In genomic region chr9:22389736-22390245, GRCm38 (mm10) we compare ENCODE assay signal across 8 mouse cellular contexts. TPM values are rescaled to one million over a fixed set of nuclear protein-coding genes. Genes with fewer than 3 reads are reported as not detected.
A peak's percentile ranks its signal among the peaks of the same experiment; 100 is the strongest.
DNase-seq lines count a peak whose midpoint lies in the region; ATAC-seq and TF ChIP-seq lines count a peak whose summit lies in the region.

No protein-coding gene starts in this region.

- TF ChIP-seq CTCF in kidney, postnatal 0 days (IDR thresholded peaks at IDR 0.05; ENCODE audit: low read depth): no peak

- peak overlapping the region; percentile 87 for H3K9ac ChIP-seq in kidney, postnatal 0 days (ENCODE audit: low read depth, low read length)
- H3K9ac ChIP-seq in embryonic facial prominence, embryonic 11.5 days (replicated peaks; ENCODE audit: low read length): peak overlapping the region; percentile 88; the same call in 1 of the 2 replicates
- H3K9ac ChIP-seq in intestine, embryonic 14.5 days (ENCODE audit: low read length): peak overlapping the region; percentile 75; the same call in 1 of the 2 replicates
- peak overlapping the region; percentile 77; the same call in 1 of the 2 replicates for H3K9ac ChIP-seq in neural tube, embryonic 12.5 days

- H3K9me3 ChIP-seq in kidney, postnatal 0 days (replicated peaks; ENCODE audit: low read length): no peaks in the 10 kb centered on the region
- no peaks in the 10 kb centered on the region for H3K9me3 ChIP-seq in embryonic facial prominence, embryonic 11.5 days (replicated peaks; ENCODE audit: control insufficient read depth, low read length)
- no peaks in the 10 kb centered on the region for H3K9me3 ChIP-seq in intestine, embryonic 14.5 days (ENCODE audit: control insufficient read depth, low read length)
- no peaks in the 10 kb centered on the region for H3K9me3 ChIP-seq in neural tube, embryonic 12.5 days

- H3K4me2 ChIP-seq in kidney, postnatal 0 days (ENCODE audit: low read length): peak overlapping the region; percentile 85
- H3K4me2 ChIP-seq in embryonic facial prominence, embryonic 11.5 days (ENCODE audit: low read depth, low read length): peak overlapping the region; percentile 78; the same call in 1 of the 2 replicates
- H3K4me2 ChIP-seq in intestine, embryonic 14.5 days (ENCODE audit: low read length): peak overlapping the region; percentile 72
- H3K4me2 ChIP-seq in neural tube, embryonic 12.5 days (replicated peaks): peak overlapping the region; percentile 81

- WGBS in kidney, postnatal 0 days: 66% methylated on average over 6 of the region's 6 CpGs
- 70% methylated on average over 6 of the region's 6 CpGs for WGBS in embryonic facial prominence, embryonic 11.5 days
- WGBS in intestine, embryonic 14.5 days: 62% methylated on average over 6 of the region's 6 CpGs
- WGBS in neural tube, embryonic 12.5 days: 72% methylated on average over 6 of the region's 6 CpGs

- peak overlapping the region; percentile 91 for H3K27ac ChIP-seq in kidney, postnatal 0 days
- H3K27ac ChIP-seq in embryonic facial prominence, embryonic 11.5 days (replicated peaks; ENCODE audit: low read depth, low read length): no peak overlapping the region
- peak overlapping the region; percentile 92 for H3K27ac ChIP-seq in intestine, embryonic 14.5 days (ENCODE audit: low read depth)
- no peak overlapping the region for H3K27ac ChIP-seq in neural tube, embryonic 12.5 days

- H3K36me3 ChIP-seq in kidney, postnatal 0 days (ENCODE audit: insufficient read depth, low read length): no peaks in the 10 kb centered on the region
- no peaks in the 10 kb centered on the region for H3K36me3 ChIP-seq in embryonic facial prominence, embryonic 11.5 days (replicated peaks; ENCODE audit: control insufficient read depth, insufficient read depth, low read depth, low read length)
- no peaks in the 10 kb centered on the region for H3K36me3 ChIP-seq in intestine, embryonic 14.5 days (ENCODE audit: control insufficient read depth, insufficient read depth, low read length)
- H3K36me3 ChIP-seq in neural tube, embryonic 12.5 days: no peaks in the 10 kb centered on the region

- H3K4me1 ChIP-seq in kidney, postnatal 0 days (replicated peaks; ENCODE audit: insufficient read depth, low read length): no peaks in the 10 kb centered on the region; the same call in 1 of the 2 replicates
- no peaks in the 10 kb centered on the region for H3K4me1 ChIP-seq in embryonic facial prominence, embryonic 11.5 days (ENCODE audit: control insufficient read depth, insufficient read depth, low read length)
- peaks cover 13% of the 10 kb centered on the region for H3K4me1 ChIP-seq in intestine, embryonic 14.5 days (replicated peaks; ENCODE audit: control insufficient read depth, insufficient read depth, low read length)
- 0 out of 2 replicates have a peak, but pooled peaks cover 7% of the 10 kb centered on the region for H3K4me1 ChIP-seq in neural tube, embryonic 12.5 days

- DNase-seq in kidney, postnatal 0 days (ENCODE audit: low spot score): no peak
- DNase-seq in kidney, adult 11 months: no peak
- no peak for DNase-seq in embryonic facial prominence, embryonic 11.5 days (ENCODE audit: low spot score)
- no peak for DNase-seq in intestine, embryonic 14.5 days (ENCODE audit: low spot score)
- DNase-seq in layer of hippocampus, adult 18-20 months (ENCODE audit: low spot score in 2 of 2): no peak
- DNase-seq in thymus, postnatal 25 days: no peak

- ATAC-seq in kidney, postnatal 0 days (replicated peaks; ENCODE audit: low FRiP score, low read depth): no peak
- no peak for ATAC-seq in embryonic facial prominence, embryonic 11.5 days (replicated peaks; ENCODE audit: insufficient number of reproducible peaks, low FRiP score, low TSS enrichment, low read depth)
- ATAC-seq in intestine, embryonic 14.5 days (replicated peaks; ENCODE audit: low FRiP score, low TSS enrichment, low read depth): no peak
- no peak for ATAC-seq in neural tube, embryonic 12.5 days (ENCODE audit: low FRiP score, low read depth)
- ATAC-seq in megakaryocyte-erythroid progenitor cell, adult 5-6 weeks (replicated peaks; ENCODE audit: low FRiP score, low TSS enrichment, poor library complexity, severe bottlenecking): no peak

- no peaks in the 10 kb centered on the region for H3K27me3 ChIP-seq in kidney, postnatal 0 days (ENCODE audit: insufficient read depth, low read length)
- H3K27me3 ChIP-seq in embryonic facial prominence, embryonic 11.5 days (ENCODE audit: control insufficient read depth, insufficient read depth, low read length): no peaks in the 10 kb centered on the region
- no peaks in the 10 kb centered on the region for H3K27me3 ChIP-seq in intestine, embryonic 14.5 days (replicated peaks; ENCODE audit: control insufficient read depth, insufficient read depth, low read length)
- H3K27me3 ChIP-seq in neural tube, embryonic 12.5 days (replicated peaks): no peaks in the 10 kb centered on the region

- peak overlapping the region; percentile 93 for H3K4me3 ChIP-seq in kidney, postnatal 0 days (replicated peaks; ENCODE audit: low read depth, low read length)
- H3K4me3 ChIP-seq in embryonic facial prominence, embryonic 11.5 days (ENCODE audit: low read depth, low read length): peak overlapping the region; percentile 76; the same call in 1 of the 2 replicates
- peak overlapping the region; percentile 98 for H3K4me3 ChIP-seq in intestine, embryonic 14.5 days (ENCODE audit: low read depth, low read length)
- H3K4me3 ChIP-seq in neural tube, embryonic 12.5 days: peak overlapping the region; percentile 75; the same call in 1 of the 2 replicates

RNA-seq across cellular contexts. Expression of gene Anln, which starts 0.8 kb away (rescaled TPM):
- 15.3 and 17.7 TPM in 2 replicates for polyA plus RNA-seq in kidney, postnatal 0 days (2015; fragmentation: Nextera tagmentation; extraction: Ambion mirVana)
- 53.9 and 63.4 TPM in 2 replicates for polyA plus RNA-seq in embryonic facial prominence, embryonic 11.5 days (2014; fragmentation: Nextera tagmentation; extraction: Ambion mirVana)
- 55.7 and 61.4 TPM in 2 replicates for polyA plus RNA-seq in intestine, embryonic 14.5 days (2014; fragmentation: Nextera tagmentation; extraction: Ambion mirVana)
- 23.9 and 26.9 TPM in 2 replicates for polyA plus RNA-seq in neural tube, embryonic 12.5 days (2016; fragmentation: Nextera tagmentation; extraction: Ambion mirVana)
- 10 to 100 TPM; 34.9 to 36.4 TPM for total RNA-seq in layer of hippocampus, adult 18-20 months (2021)
- 79.4 and 93.1 TPM in 2 replicates for total RNA-seq in megakaryocyte-erythroid progenitor cell, adult 5-6 weeks (2014; fragmentation: Nextera tagmentation)
- 59.5 and 67.9 TPM in 2 replicates for total RNA-seq in megakaryocyte-erythroid progenitor cell, adult 5-6 weeks (2017)

RNA-seq across cellular contexts. Expression of gene 9530077C05Rik, which starts 21.5 kb away (rescaled TPM):
- polyA plus RNA-seq in kidney, postnatal 0 days (2015; fragmentation: Nextera tagmentation; extraction: Ambion mirVana): 2.1 and 2.9 TPM in 2 replicates
- polyA plus RNA-seq in embryonic facial prominence, embryonic 11.5 days (2014; fragmentation: Nextera tagmentation; extraction: Ambion mirVana): 6.8 and 8.8 TPM in 2 replicates
- 5.3 and 5.9 TPM in 2 replicates for polyA plus RNA-seq in intestine, embryonic 14.5 days (2014; fragmentation: Nextera tagmentation; extraction: Ambion mirVana)
- polyA plus RNA-seq in neural tube, embryonic 12.5 days (2016; fragmentation: Nextera tagmentation; extraction: Ambion mirVana): 6.2 and 6.7 TPM in 2 replicates
- 1 to 10 TPM; 7.6 to 8.1 TPM for total RNA-seq in layer of hippocampus, adult 18-20 months (2021)
- total RNA-seq in megakaryocyte-erythroid progenitor cell, adult 5-6 weeks (2014; fragmentation: Nextera tagmentation): 5.8 and 10.7 TPM in 2 replicates
- 11.7 and 16.4 TPM in 2 replicates for total RNA-seq in megakaryocyte-erythroid progenitor cell, adult 5-6 weeks (2017)

Comparison
In these comparisons a context has a peak if more than half of its experiments do, and no peak if none do; other contexts are left out.
1. H3K27ac ChIP-seq: peak in kidney, postnatal 0 days (single experiment) and intestine, embryonic 14.5 days (single experiment); none in embryonic facial prominence, embryonic 11.5 days (single experiment) and neural tube, embryonic 12.5 days (single experiment).
2. Peak in every context shown above with its lines, with median percentiles within 50 percentile points of each other: H3K4me2 ChIP-seq, H3K4me3 ChIP-seq and H3K9ac ChIP-seq.